Mouse (Mus musculus) heart, adult 2 months (tissue): ENCODE data around the gene Tulp4.

Experiments
- CTCF ChIP-seq: fragments of 200-600 bp; IDR thresholded peaks from 2 replicates; pipeline ENCODE4 v1.8.1; 2022; ENCODE audit warnings: antibody characterized with exemption, mild to moderate bottlenecking, moderate library complexity
- EP300 ChIP-seq: fragments of 200-500 bp; IDR thresholded peaks from 2 replicates; pipeline ENCODE4 v1.6.1; 2011; ENCODE audit warnings: low read depth, low read length, control low read depth; ENCODE audit not compliant: insufficient read depth
- POLR2A ChIP-seq: fragments of 200-500 bp; IDR thresholded peaks from 2 replicates; pipeline ENCODE4 v1.6.1; 2011; ENCODE audit warnings: mild to moderate bottlenecking, low read depth, low read length, control low read depth; ENCODE audit not compliant: insufficient read depth

DNA sequence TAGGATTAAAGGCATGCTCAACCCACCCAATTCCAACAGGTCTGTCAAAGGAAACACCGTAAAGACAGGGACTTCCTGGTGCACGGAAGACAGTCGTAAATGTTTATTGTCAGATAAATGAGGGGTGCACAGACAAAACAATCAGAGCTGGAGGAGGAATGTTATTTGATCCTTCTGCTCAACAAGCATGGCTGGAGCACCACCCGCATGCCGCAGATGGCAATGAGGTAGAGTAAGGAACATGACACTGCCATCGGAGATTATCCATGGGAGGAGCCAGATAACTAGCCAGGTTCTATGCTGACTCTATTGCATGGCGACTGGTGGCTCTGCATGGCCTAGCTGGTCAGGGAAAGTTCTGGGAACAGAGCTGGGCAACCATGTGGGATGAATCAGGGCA lies 32.8 kb upstream of the Tulp4 start:
- TF ChIP-seq CTCF (no peak), POLR2A (no peak), EP300 (no peak)
